Mouse (Mus musculus) embryonic facial prominence, embryonic 12.5 days (tissue): Measurements from ENCODE around the gene Sat2. TPM values are rescaled to one million over a fixed set of nuclear protein-coding genes. Genes with fewer than 3 reads are reported as not detected.

Experiments used
- ATAC-seq: fragments of 200-750 bp; cut with Nextera tagmentation; 2 replicates; pipeline ENCODE4 v1.8.0; 2017; ENCODE audit not compliant: insufficient number of reproducible peaks, insufficient read depth, low FRiP score, low TSS enrichment
- H3K27ac ChIP-seq: fragments of 300-500 bp; sonication (generic); 2 replicates; pipeline ENCODE4 v1.5.1; 2016; ENCODE audit warnings: mild to moderate bottlenecking
- H3K27me3 ChIP-seq: fragments of 300-500 bp; sonication (generic); 2 replicates; pipeline ENCODE4 v1.6.1; 2016; ENCODE audit warnings: mild to moderate bottlenecking, moderate library complexity
- H3K36me3 ChIP-seq: fragments of 300-500 bp; sonication (generic); 2 replicates; pipeline ENCODE4 v1.6.1; 2016; ENCODE audit warnings: mild to moderate bottlenecking
- H3K4me1 ChIP-seq: fragments of 300-500 bp; sonication (generic); 2 replicates; pipeline ENCODE4 v1.6.1; 2016
- H3K4me2 ChIP-seq: fragments of 300-500 bp; sonication (generic); replicated peaks from 2 replicates; pipeline ENCODE4 v1.6.1; 2016; ENCODE audit warnings: mild to moderate bottlenecking, moderate library complexity
- H3K4me3 ChIP-seq: fragments of 300-500 bp; sonication (generic); 2 replicates; pipeline ENCODE4 v1.5.1; 2016; ENCODE audit warnings: mild to moderate bottlenecking
- H3K9ac ChIP-seq: fragments of 300-500 bp; sonication (generic); 2 replicates; pipeline ENCODE4 v1.6.1; 2016; ENCODE audit warnings: mild to moderate bottlenecking, moderate library complexity
- H3K9me3 ChIP-seq: fragments of 300-500 bp; sonication (generic); 2 replicates; pipeline ENCODE4 v1.6.1; 2016; ENCODE audit warnings: mild to moderate bottlenecking, moderate library complexity
- WGBS: fragments of 180-500 bp; shearing (Covaris S2); methylation state at CpG from one replicate; pipeline ENCODE4 v1.1.7; 2016; 5-methylcytosine and 5-hydroxymethylcytosine counted together
- polyA plus RNA-seq: library from polyadenylated mRNA; unstranded; fragments of >200 nt; fragmentation: Nextera tagmentation; extraction: Ambion mirVana; gene quantifications from 2 replicates; pipeline ENCODE4 v1.2.1, GENCODE M21; 2016

Sat2 gene
- polyA plus RNA-seq, 1 experiment from 2014 or later: 25.8 TPM

GRCm38 (mm10) chr11:69662967-69663671 is 41.3 kb downstream of the Sat2 start:
- H3K4me1 ChIP-seq: peaks cover 15% of the 10 kb centered on the region
- H3K9me3 ChIP-seq: no peaks in the 10 kb centered on the region
- ATAC-seq: 0 out of 2 replicates have a peak, but pooled peaks have one; percentile 16
- WGBS: 70% methylated on average over 13 of the region's 13 CpGs
- H3K27me3 ChIP-seq: no peaks in the 10 kb centered on the region
- peak overlapping the region; percentile 52 for H3K4me3 ChIP-seq
- H3K4me2 ChIP-seq: peak overlapping the region; percentile 55
- peak overlapping the region; percentile 72 for H3K9ac ChIP-seq
- H3K36me3 ChIP-seq: peaks cover 61% of the 10 kb centered on the region
- peak overlapping the region; percentile 96 for H3K27ac ChIP-seq

- Histone ChIP-seq H3K9ac (no peak overlapping the region), H3K27me3 (no peaks in the 10 kb centered on the region), H3K36me3 (peaks cover 61% of the 10 kb centered on the region), H3K9me3 (no peaks in the 10 kb centered on the region), H3K4me1 (peaks cover 15% of the 10 kb centered on the region), H3K4me2 (no peak overlapping the region), H3K4me3 (no peak overlapping the region), H3K27ac (peak overlapping the region; percentile 96)
- WGBS: 87% methylated on average over 6 of the region's 6 CpGs
- no peak for ATAC-seq
These were observed 42.0 kb downstream of the Sat2 start for GRCm38 (mm10) chr11:69663795-69664194.

- ATAC-seq: no peak
- WGBS: 94% methylated on average over 7 of the region's 7 CpGs
- Histone ChIP-seq H3K27ac (0 out of 2 replicates have a peak overlapping the region, but pooled peaks have one; percentile 96), H3K27me3 (no peaks in the 10 kb centered on the region), H3K36me3 (peaks cover 63% of the 10 kb centered on the region), H3K9me3 (no peaks in the 10 kb centered on the region), H3K4me2 (no peak overlapping the region), H3K4me1 (peaks cover 22% of the 10 kb centered on the region), H3K4me3 (no peak overlapping the region), H3K9ac (no peak overlapping the region)
These were observed 43.0 kb downstream of the Sat2 start for GRCm38 (mm10) chr11:69664841-69665240.

- 0 out of 2 replicates have a peak overlapping the region, but pooled peaks have one; percentile 50 for H3K27ac ChIP-seq
- 78% methylated on average over 9 of the region's 9 CpGs for WGBS
- no peak for ATAC-seq
- H3K4me2 ChIP-seq: no peak overlapping the region
- H3K4me1 ChIP-seq: peaks cover 28% of the 10 kb centered on the region
- H3K9ac ChIP-seq: no peak overlapping the region
- peaks cover 67% of the 10 kb centered on the region for H3K36me3 ChIP-seq
- H3K27me3 ChIP-seq: no peaks in the 10 kb centered on the region
- no peak overlapping the region for H3K4me3 ChIP-seq
- H3K9me3 ChIP-seq: no peaks in the 10 kb centered on the region
These were observed 43.7 kb downstream of the Sat2 start for GRCm38 (mm10) chr11:69665457-69665960.

- ATAC-seq: no peak
- Histone ChIP-seq H3K9me3 (no peaks in the 10 kb centered on the region), H3K9ac (no peak within 1 kb of the TSS), H3K4me2 (no peak within 1 kb of the TSS), H3K27me3 (no peaks in the 10 kb centered on the region), H3K4me1 (peaks cover 26% of the 10 kb centered on the region), H3K36me3 (peaks cover 70% of the 10 kb centered on the region), H3K4me3 (no peak within 1 kb of the TSS), H3K27ac (peak within 1 kb of the TSS; percentile 50; the same call in 1 of the 2 replicates)
- 32% methylated on average over 7 of the region's 7 CpGs for WGBS
These were observed 44.3 kb downstream of the Sat2 start, which contains the start of gene Cd68 for GRCm38 (mm10) chr11:69665961-69666664. Gene Cd68 (minus strand): TSS chr11:69666153.

GRCm38 (mm10) chr11:69666665-69667005 is 44.8 kb downstream of the Sat2 start:
- Histone ChIP-seq H3K4me2 (no peak overlapping the region), H3K4me1 (peaks cover 21% of the 10 kb centered on the region), H3K27me3 (no peaks in the 10 kb centered on the region), H3K9me3 (no peaks in the 10 kb centered on the region), H3K4me3 (no peak overlapping the region), H3K27ac (no peak overlapping the region), H3K36me3 (peaks cover 70% of the 10 kb centered on the region), H3K9ac (no peak overlapping the region)
- 87% methylated on average over 3 of the region's 3 CpGs for WGBS
- ATAC-seq: no peak

GRCm38 (mm10) chr11:69670786-69671725 is 49.2 kb downstream of the Sat2 start:
- Histone ChIP-seq H3K9ac (peak overlapping the region; percentile 100), H3K27ac (peak overlapping the region; percentile 97), H3K36me3 (peaks cover 75% of the 10 kb centered on the region), H3K4me2 (peak overlapping the region; percentile 82), H3K9me3 (no peaks in the 10 kb centered on the region), H3K27me3 (no peaks in the 10 kb centered on the region), H3K4me3 (peak overlapping the region; percentile 100), H3K4me1 (peaks cover 15% of the 10 kb centered on the region)
- 1% methylated on average over 61 of the region's 61 CpGs for WGBS
- peak; percentile 49; the same call in 1 of the 2 replicates for ATAC-seq

- whole genome bisulfite sequencing: under 1% methylated on average over 43 of the region's 43 CpGs
These were observed 49.9 kb downstream of the Sat2 start for GRCm38 (mm10) chr11:69671726-69672124.

GRCm38 (mm10) chr11:69672211-69672706 is 50.4 kb downstream of the Sat2 start, which contains the start of gene Eif4a1:
Gene Eif4a1 (minus strand): TSS chr11:69672423.
- H3K36me3 ChIP-seq: peaks cover 78% of the 10 kb centered on the region

More at GRCm38 (mm10) chr11:69671726-69672124, 49.9 kb downstream of the Sat2 start:
- H3K9me3 ChIP-seq: no peaks in the 10 kb centered on the region
- peaks cover 75% of the 10 kb centered on the region for H3K36me3 ChIP-seq
- ATAC-seq: 0 out of 2 replicates have a peak, but pooled peaks have one; percentile 1
- no peaks in the 10 kb centered on the region for H3K27me3 ChIP-seq
- peaks cover 15% of the 10 kb centered on the region for H3K4me1 ChIP-seq
- peak overlapping the region; percentile 100 for H3K9ac ChIP-seq
- H3K4me3 ChIP-seq: peak overlapping the region; percentile 100
- H3K4me2 ChIP-seq: peak overlapping the region; percentile 82
- H3K27ac ChIP-seq: peak overlapping the region; percentile 97

More at GRCm38 (mm10) chr11:69672211-69672706, 50.4 kb downstream of the Sat2 start, which contains the start of gene Eif4a1:
- under 1% methylated on average over 36 of the region's 36 CpGs for WGBS
- ATAC-seq: peak; percentile 99
- peak within 1 kb of the TSS; percentile 100 for H3K4me3 ChIP-seq
- H3K27me3 ChIP-seq: no peaks in the 10 kb centered on the region
- H3K4me2 ChIP-seq: peak within 1 kb of the TSS; percentile 82
- peak within 1 kb of the TSS; percentile 100 for H3K9ac ChIP-seq
- no peaks in the 10 kb centered on the region for H3K9me3 ChIP-seq
- H3K27ac ChIP-seq: peak within 1 kb of the TSS; percentile 97
- peaks cover 15% of the 10 kb centered on the region for H3K4me1 ChIP-seq
